Mouse (Mus musculus): Measurements from ENCODE around the gene Cul3.

The Cul3 gene

DNA sequence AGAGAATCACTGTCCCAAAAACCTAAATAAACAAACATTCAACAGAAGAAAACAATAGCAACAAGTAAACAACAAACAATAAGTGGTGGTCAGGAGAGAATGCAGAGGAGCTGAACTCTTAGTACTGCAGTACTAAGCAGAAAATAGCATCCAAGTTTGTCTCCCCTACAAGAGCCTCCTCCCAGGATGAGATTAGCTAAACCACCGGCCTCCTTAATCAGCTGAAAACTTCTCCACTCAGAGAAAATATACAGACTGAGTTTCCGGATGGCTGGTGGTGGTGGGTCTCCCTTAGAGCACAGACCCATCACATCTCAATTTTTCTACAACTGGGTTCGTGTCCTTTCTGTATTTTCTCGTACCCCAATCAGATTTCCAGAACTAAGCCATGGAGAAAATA is 47.0 kb downstream of the Cul3 start:
- DNase-seq = no peak

DNA sequence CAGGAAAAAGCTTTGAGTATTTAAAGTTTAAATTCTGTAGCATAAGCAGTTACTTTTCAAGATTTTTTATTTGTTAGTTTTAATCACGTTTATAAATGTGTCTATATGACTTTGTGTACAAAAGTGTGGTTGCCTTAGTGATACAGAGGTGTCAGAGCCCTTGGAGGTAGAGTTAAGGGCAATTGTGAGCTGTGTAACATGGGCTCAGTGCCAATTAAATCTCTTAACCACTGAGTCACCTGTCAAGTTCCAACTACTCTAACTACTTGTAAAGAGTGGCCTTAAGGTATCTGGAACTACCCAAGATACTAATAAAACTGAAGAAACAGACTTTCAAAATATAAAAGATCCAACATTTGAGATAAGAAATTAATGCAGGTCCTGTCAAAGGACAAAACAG is 61.5 kb downstream of the Cul3 start:
- DNase-seq = no peak

DNA sequence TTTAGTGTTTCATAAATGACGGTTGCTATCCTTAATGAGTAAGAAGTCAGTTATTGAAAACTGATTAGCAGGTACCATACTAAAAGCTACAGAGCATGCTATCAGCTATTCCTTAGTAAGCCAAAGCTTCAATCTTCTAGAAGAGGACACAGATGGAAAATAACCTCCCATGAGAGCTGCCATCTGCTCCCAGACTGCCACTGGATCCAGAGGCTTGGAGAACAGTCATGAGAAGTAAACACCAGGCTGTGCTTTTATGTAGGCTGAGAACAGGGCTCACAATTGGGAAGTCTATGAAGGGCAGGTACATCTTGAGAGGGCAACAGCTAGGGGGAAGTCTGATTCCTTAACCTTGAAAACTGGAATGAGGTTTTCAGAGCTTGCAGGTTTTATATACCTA is 79.8 kb downstream of the Cul3 start:
- DNase-seq = no peak

DNA sequence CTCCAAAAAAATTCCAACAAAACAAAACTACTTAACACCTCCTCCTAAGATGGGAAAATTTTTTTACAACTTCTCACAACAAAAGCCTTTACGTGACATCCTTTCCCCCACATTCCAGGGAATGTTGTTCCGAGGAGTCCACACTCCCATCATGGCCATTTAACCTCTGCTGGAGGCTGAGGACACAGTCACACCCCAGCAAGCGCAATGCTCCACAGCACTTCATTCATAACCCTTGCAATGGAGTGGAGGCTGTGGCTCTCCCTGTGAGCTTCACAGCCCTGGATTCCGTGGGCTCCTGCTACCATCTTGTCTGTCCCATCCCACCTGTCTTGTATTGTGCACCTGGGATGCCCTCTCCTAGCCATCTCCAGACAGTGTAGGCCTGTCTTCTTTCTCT is 81.6 kb downstream of the Cul3 start:
- no peak for DNase-seq

DNA sequence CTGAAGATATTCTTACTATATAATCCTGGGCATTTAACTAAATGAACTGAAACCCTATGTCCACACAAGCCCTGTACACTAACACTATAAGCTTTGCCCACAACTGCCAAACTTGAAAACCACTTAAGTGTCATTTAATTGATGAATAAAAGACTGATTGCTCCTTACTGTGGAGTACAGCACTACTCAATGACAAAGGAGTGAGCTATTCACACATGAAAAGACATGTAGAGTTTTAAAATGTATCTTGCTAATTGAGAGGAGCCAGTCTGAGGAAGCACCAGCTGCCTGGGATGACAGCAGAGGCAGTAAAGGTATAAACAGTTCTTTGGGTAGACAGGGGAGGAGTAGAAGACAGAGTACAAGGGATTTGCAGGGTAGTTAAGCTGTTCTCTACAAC is 87.0 kb downstream of the Cul3 start:
- DNase-seq = no peak

DNA sequence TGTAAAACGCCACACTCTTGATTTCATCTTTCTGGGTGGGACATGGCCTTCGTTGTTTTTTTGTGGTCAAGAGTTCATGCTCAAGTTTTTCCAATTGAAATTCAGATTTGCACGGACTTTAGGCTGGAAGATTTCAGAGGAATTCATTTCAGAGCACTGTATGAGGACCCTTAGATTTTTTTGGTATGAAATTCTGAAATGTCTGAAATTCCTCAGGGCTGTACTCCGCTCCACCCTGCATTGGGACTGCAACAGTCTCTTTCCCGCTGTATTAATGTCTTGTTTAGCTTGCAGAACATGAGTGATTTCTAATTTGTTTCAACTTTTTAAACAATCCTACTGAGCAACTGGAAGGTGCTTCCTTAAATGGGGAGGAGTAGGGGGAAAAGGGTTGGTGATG is 90.0 kb downstream of the Cul3 start:
- no peak for DNase-seq

DNA sequence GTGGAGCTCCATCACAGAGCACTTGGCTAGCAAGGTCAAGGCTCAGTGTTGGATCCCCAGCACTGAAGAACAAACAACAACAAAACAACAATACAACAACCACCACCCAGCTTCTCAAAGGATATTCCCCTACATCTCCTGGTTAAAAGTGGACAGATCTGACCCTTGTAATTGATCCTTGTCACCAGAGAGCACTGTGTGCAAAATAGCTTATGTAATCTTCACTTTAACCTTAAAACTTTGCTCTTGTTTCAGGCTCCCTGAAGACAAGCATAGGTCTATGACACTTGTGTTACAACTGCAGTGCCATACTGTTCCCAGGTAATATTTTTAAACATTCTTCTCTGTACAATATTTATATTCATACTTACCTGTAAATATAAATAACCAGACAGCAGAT is 93.1 kb downstream of the Cul3 start:
- DNase-seq = no peak

DNA sequence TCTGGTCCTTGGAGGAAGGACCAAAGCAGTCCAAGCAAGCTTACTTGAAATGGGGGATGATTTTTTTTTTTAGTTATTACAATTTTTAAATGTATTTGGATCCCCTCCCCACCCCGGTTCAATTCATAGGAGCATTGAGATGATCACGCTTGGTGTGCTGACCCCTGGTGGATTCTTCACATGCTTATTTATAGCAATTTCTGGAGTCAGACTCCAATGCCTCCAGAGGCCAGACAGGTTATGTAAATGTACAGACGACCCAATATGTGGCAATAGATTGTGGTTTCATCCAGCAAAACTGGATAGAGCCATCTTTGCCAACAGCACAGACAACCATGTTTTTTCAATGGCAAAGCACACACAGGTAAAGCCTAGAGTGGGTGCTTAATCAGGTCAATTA is 96.2 kb downstream of the Cul3 start:
- DNase-seq = no peak

DNA sequence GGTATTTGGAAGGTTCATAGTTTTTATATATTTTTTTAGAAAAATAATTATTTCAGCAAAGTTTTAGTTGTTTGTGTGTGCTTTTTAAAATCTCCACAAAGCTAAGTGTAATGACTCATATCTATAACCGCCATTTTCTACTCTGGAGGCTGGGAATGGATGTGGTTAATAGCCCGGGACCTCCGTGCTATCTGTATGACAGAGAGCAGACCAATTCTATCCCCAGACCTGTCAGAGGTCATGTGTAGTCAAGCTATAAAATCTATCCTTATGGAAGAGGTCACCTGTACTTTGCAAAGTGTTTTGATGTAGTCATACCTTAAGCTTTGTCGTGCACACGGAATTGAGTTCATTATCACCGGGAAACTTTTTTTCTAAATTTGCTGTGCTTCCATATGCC is 98.7 kb downstream of the Cul3 start:
- no peak for DNase-seq

DNA sequence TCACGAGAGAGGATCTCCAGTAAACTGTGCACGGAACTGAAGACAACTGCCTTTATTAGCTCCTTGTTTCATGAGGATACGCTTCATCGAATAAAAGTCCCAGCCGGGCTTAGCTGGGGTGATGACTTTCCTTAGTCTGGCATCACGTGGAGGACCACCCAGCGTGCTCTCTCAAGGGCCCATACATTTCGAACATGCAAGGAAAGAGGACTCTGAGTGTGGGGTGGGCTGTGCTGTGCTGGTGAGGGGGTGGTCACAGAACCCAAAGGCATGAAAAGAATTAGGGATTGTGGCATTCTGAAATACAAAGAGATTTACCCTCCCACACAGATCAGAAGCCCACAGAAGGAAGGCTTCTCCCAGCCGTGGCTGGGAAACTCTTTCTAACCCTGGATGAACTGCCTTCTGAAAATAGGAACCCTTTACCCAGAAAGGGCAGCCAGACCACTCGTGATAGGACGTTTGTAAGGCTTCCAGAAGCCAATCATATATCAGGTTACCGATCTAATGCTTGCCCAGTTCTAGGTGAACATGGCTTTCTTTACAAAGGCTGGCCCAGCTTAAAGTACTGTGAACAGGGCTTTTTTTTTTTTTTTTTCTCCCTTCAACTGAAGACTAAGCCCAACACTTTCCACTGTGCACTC is 100.1 kb downstream of the Cul3 start:
- DNase-seq = no peak

DNA sequence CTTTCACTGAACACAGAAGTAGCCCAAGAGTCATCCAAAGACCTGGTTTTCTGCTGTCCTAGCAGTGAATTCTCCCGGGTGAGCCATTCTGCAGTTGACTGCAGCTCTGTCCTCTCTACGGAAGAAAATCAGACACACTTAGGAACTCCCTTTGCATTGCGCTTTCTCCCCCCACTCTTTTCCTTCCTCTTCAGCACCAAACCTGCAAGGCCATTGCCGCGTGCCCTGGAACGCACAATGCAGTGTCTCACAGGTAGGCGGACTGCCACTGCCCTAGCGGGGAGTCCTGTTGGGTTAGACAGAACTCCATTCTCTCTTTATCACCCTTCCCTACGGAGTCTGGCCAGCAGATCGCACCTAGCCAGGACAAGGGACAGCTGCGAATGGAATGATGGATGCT is 100.8 kb downstream of the Cul3 start:
- no peak for DNase-seq

DNA sequence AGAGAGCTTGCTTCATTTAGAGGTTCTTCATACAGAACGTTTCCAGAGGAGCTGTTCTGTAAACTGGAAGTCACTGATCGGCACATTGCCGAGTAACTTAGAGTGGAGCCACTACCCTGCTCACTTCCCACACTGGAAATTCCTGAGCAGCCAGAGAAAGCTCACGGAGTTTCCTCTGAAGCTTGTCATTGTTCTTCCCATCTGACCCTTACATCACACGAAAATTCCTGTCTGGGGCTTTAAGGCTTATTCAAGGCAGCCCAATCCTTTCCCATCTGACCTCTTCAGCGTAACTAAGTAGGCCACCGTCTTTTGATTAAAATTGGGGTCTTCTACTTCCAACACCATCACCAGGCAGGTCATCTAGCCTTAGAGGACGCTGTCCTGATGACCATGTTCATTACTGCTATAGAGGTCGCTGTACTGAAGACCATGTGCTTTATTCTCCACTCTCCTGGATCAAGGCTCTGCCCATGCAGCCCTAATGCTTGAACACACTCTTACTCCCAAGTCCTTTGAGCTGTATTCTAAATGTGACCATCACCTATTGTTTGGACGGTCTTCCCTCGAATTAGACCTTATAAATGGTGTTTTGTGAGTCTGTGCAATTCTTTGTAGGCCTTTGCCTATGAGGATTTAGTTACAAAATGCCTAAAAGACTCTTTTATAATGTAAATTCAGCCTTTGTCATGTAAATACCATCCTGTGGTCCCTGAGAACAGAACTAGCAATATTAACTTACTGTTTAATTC is 103.2 kb downstream of the Cul3 start:
- DNase-seq = no peak

DNA sequence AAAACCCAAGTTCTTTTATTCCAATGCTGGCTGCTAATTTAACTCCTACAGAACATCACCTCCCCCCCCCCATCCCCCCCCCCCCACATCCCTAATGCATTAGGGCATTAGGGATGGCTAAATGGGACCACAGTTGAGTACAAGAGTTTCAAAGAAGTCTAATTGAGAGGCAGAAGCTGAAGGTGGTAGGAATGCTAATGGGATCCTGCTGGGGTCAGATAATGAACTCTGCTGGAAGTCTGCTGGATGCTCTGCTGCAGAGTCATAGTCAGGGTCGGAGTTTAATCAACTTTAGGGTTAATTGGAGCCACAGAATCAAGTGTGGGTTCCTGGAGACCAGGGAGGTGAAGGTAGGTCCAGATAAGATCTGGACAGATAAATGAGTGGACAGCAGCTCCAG is 104.2 kb downstream of the Cul3 start:
- no peak for DNase-seq

DNA sequence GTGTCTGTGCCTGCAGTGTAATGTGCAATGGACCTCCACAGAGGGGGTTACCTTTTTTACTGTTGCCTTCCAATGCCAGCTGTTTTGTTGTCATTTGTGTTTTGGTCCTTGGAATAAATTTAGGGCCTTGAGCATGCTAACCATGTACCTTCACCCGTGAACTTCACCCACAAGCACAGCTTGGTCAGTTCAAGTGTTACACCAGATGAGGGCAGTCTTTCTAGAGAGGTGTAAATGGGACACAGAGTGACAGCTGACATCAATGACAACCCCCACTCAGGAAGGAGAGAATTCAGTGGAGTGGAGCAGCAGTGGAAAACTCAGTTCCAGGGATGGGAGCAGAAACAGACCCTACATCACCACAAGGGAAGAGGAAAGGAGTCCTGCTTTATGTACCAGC is 109.7 kb downstream of the Cul3 start:
- no peak for DNase-seq

DNA sequence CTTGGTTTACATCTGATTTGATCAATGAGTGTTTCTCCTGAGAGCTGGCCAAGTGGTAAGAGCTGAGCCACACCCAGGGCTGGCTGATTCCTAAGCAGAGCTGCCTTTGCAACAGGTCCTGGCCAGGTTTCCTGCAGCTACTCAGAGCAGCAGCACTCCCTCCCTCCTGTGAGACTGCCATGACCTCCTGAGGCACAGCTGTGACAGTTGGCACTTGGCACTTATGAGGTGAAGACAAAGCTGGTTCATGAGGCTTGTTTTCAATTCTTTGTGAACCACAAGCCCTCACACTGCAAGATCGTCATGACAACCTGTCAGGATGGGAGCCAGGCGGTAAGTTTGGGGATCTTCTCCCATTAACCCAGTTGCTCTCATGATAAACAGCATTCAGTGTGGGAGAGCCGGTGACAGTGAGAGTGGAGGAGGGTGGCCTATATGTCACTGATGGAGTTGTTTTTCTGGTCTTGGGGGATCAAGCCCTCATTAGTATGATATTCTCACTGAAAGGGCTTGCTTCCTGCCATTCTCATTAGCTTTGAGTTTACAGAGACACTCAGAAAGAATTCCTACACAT is 115.4 kb downstream of the Cul3 start:
- DNase-seq = no peak

DNA sequence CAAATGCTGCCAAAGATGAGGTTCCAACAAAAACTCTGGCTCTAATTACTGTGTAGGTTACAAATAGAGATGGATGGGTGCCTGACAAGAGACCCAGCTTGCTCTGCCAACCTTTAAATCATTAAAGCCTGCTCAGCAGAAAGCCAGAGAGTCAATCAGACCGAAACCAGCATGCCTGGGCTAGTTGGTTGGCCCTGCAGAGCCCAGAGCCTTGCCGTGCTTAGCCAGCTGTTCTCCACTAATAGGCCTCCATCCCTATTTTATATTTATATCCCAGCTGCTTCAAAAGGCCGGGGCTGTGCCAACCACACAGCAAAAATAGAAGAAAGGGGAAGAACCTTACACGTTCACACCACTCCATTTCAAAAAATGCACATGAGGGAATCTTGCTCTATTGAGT is 119.1 kb downstream of the Cul3 start:
- no peak for DNase-seq

DNA sequence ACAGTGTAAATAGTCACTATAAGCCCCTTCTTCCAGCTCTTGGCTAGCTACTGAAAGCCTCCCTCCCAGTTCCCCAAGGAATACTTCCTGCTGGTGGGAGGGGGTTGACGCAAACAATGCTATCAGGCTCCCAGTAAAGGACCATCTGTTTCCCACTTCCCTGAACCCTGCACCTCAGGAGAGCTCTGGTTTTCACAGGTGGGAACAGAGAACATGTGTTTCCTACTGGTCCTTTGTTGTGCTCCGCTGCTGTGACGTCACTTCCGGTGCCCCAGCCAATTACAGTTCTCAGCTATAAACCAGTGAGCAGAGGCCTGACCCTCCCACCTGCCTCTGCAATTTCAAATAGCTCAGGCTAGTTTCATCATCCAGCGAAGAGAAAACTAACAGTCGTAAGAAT is 122.0 kb downstream of the Cul3 start, which contains the start of gene Fam124b:
Gene Fam124b (minus strand): TSS at position 206 of the 400 bp plus-strand sequence.
- DNase-seq = no peak

Data from right cerebral cortex, adult 18-20 months (tissue).